Mouse (Mus musculus) hindbrain, embryonic 14.5 days (tissue): ENCODE measurements around the gene Atp5e. TPM values are rescaled to one million over a fixed set of nuclear protein-coding genes. Genes with fewer than 3 reads are reported as not detected.

Source experiments
- polyA plus RNA-seq: library from polyadenylated mRNA; unstranded; fragments of >200 nt; fragmentation: Nextera tagmentation; extraction: Ambion mirVana; gene quantifications from 2 replicates; pipeline ENCODE4 v1.2.1, GENCODE M21; 2014

Gene Atp5e
- polyA plus RNA-seq, 1 experiment from 2014 or later, result 981 TPM

Other genes starting within 250 kb of the Atp5e start
- gene Gnas, start 179.8 kb downstream of the Atp5e start, polyA plus RNA-seq, result 1,800 and 1,897 TPM in 2 replicates
- 8.6 and 10.9 TPM in 2 replicates for gene Gm20721, start 117.4 kb downstream of the Atp5e start, polyA plus RNA-seq
- gene Nelfcd, start 48.3 kb downstream of the Atp5e start, polyA plus RNA-seq, result 102 and 106 TPM in 2 replicates
- 75.0 and 80.5 TPM in 2 replicates for gene Ctsz, start 25.1 kb downstream of the Atp5e start, polyA plus RNA-seq
- gene Tubb1, start 13.4 kb downstream of the Atp5e start, polyA plus RNA-seq, result 0.82 and 0.93 TPM in 2 replicates
- 108 and 118 TPM in 2 replicates for gene Prelid3b, start 9.0 kb upstream of the Atp5e start, polyA plus RNA-seq
- gene Zfp831, start 179.4 kb upstream of the Atp5e start, polyA plus RNA-seq, result not detected in 2 replicates